Mouse (Mus musculus) bone marrow macrophage, adult 2 months (primary cell): ENCODE measurements around the gene Cib1.

Source experiments
- CTCF ChIP-seq: IDR thresholded peaks from 2 replicates; pipeline ENCODE4 v1.5.1; 2012; ENCODE audit warnings: low read depth, mild to moderate bottlenecking, low read length, moderate library complexity
- POLR2A ChIP-seq: IDR thresholded peaks from 2 replicates; pipeline ENCODE4 v1.6.1; 2012; ENCODE audit warnings: mild to moderate bottlenecking, low read depth, low read length, borderline replicate concordance

GRCm38 (mm10) chr7:80260625-80261371 is 28.2 kb upstream of the Cib1 start, which contains the start of gene Ngrn:
- TF ChIP-seq POLR2A (no peak), CTCF (no peak)
